Mouse (Mus musculus) left cerebral cortex, postnatal 4 days (tissue): ENCODE measurements around the gene Cd47. TPM values are rescaled to one million over a fixed set of nuclear protein-coding genes. Genes with fewer than 3 reads are reported as not detected.

Experiments
- DNase-seq: peaks from one replicate; pipeline ENCODE4 v3.0.0-alpha.2; 2022
- intact Hi-C: fragments of 180-260 bp; cut with DNase I; formaldehyde crosslinking; loops from one replicate; pipeline ENCODE4 v1.15.1; 2025
- total RNA-seq, 2 experiments: library from RNA; stranded (reverse); gene quantifications; 2 replicates each; pipeline ENCODE4 v1.2.3; 2021

The Cd47 gene
- total RNA-seq, 2 experiments from 2014 or later, result 214 to 231 TPM

DNA sequence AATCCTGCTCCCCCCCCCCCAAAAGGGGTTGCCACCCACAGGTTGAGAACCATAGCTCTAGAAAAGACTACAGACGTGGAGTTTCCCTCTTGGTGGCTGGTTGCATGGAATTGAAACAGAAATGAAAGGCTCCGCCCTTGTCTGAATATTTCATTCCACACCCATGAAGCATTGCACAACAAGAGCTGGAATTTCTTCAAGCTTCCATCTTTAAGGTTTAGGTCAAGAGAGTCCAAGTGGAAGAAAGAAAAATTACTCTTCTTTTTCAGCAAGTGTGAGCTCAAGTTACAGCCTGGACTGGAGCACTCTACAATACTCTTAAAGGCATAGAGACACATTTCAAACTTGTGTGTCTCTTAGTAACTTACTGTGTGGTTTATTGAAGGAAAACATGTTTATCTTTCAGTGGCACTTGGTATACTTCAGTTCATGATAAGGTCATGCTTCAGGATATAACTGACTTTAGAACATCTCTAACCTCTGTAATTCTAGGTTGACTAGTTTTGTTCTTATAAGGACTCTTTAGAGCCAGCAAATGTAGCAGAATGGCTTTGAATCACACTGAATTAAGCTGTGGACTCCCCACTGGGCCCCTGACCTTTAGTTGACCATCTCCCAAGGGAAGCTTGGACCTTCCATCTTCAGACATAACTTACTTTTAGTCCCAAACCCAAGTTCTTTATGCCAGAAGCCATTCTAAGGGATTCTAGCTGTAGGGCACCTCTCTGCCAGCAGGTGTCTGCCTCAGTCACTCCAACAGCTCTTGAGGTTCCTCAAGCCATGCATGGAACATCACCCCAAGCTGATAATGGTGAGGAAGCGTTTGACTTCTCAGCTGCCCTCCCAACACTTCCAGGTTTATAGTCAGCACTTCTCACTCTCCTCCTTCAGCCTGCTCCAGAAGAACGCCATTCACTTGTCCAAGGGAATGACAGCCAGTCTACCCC, 58.8 kb downstream of the Cd47 start:
- no peak for DNase-seq
- intact Hi-C loops, result loop anchor here (5.0 to 10.0 kb wide), 3 partner anchors 183 to 354 kb away; no protein-coding TSS in a partner anchor

- no peak for DNase-seq
- intact Hi-C loops, result no loop called here
Measured at GRCm38 (mm10) chr16:49861986-49862385, 61.7 kb downstream of the Cd47 start.

- intact Hi-C loops, result no loop called here
- DNase-seq, result no peak
Measured at GRCm38 (mm10) chr16:49866617-49867016, 66.3 kb downstream of the Cd47 start.

DNA sequence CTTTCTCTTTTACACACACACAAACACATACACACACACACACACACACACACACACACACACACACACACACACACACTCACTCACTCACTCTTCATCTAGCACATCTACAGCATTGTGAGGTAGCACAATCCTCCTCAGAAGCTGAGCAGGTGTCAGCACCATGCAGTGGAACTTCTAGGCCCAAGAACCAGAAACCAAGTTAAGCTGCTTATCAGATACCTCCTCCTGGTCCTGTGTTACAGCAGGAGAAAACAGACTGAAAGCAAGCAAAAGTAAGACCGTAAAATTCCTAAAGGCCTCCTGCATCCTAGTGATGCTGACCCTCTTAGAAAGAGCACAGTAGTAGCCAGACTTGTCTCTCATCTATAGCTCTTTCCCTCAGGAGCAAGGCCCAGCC, 67.9 kb downstream of the Cd47 start:
- DNase-seq, result no peak
- intact Hi-C loops, result no loop called here

GRCm38 (mm10) chr16:49873918-49874317, 73.6 kb downstream of the Cd47 start:
- intact Hi-C loops, result no loop called here
- no peak for DNase-seq

DNA sequence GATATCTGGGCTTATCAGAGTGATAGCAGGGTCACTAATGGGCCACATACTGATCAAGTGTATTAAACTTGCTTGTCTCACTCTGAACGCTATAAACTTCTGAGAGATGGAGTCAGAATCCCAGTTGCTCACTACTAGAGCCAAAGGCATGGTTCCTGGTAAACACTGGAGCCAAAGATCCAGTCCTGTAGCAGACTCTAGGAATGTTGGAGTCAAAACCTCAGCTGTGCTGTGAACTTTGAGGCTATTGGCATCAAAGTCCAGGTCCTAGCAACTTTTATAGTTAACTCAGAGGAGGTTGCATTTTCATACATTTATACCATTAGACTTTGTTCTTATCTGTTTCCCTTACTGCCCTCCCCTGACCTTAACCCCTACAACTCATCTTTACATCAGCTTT, 74.2 kb downstream of the Cd47 start:
- intact Hi-C loops, result no loop called here
- no peak for DNase-seq

- intact Hi-C loops, result no loop called here
- no peak for DNase-seq
Measured at GRCm38 (mm10) chr16:49876291-49877030, 76.1 kb downstream of the Cd47 start.

- intact Hi-C loops, result no loop called here
- no peak for DNase-seq
Measured at GRCm38 (mm10) chr16:49877243-49877642, 76.9 kb downstream of the Cd47 start.

- DNase-seq, result no peak
- intact Hi-C loops, result no loop called here
Measured at GRCm38 (mm10) chr16:49878051-49878450, 77.7 kb downstream of the Cd47 start.

DNA sequence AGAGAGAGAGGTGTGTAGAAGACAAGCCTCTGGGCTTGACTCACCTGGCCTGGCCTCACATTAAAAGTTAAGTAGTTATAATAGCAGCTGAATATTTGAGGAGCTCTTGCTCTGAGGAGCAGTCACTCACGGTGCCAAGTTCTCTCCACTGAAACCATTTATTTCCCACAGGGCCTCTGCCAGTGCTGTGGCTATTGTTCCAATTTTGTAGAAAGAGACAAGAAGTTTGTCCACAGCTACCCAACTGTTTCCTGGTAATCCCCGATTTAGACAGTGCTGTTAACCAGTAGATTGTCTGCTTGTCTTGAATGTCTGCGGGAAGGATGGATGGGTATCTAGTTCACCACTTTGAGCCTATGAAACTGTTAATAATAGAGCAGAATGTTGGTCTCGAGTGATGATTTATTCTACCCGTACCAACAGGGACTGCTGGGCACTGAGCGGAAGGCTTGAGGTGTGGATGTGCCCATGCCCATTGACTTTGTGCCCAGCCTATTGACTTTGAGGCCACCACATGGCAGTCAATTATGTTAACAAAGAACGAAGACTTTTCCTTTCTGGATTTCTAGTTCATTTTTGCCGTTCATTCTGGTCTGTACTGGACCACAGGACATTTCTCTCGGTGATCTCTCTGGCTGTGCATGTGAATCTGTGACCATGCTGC, 86.2 kb downstream of the Cd47 start:
- intact Hi-C loops, result no loop called here
- DNase-seq, result no peak

DNA sequence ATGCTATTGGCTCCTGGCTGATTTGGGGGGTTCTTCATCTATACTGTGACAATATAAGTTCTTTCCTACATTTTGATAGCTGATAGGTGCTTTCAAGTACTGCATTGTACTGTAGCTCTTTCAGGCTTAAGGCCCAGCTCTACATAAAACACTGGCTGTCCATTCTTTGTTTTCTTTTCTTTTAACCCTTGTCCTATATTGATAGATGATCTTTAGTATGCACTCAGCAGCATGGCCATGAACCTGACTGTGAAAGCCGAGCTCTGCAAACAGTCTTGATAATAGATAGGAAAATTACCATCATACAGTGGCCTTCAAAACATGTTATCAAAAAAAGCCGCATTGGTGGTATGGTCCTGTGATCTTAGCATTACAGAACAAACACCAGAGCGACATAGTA, 87.0 kb downstream of the Cd47 start:
- no peak for DNase-seq
- intact Hi-C loops, result no loop called here

DNA sequence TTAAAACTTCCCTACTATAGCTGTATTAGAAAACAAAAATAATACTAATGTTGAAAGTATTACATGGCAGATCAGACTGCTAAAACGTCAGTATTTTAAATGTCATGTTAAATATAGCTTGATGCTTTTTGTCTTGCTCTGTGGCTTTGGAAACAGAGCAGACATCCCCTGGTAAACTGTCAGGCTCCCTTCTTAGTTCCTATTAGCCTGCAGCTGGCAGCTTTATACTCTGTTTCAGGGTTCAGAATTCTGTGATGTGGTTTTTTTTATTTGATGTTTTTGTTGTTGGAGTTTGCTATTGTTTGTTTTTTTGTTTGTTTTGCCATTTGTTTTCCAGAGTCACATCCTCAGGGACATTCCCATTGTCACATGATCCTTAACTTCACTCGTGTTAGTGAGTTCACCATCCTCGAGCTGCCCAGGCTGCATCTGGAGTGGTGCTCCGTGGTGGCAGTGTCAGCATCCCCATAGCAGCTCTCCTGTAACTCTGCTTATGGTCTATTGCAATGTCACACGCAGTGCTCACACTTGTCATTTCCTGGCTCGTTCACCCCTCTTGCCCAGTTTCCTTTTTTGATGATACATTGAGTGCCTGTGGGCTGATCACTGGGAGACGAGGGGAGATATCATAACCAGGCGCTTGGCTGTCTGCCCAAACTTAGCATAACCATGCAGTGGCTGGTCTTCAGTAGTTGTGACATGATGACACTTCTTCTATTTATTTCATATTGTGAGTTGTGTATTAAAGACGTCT, 87.7 kb downstream of the Cd47 start:
- no peak for DNase-seq
- intact Hi-C loops, result no loop called here

- DNase-seq, result no peak
- intact Hi-C loops, result no loop called here
Measured at GRCm38 (mm10) chr16:49889031-49889655, 88.8 kb downstream of the Cd47 start.

- intact Hi-C loops, result no loop called here
- no peak for DNase-seq
Measured at GRCm38 (mm10) chr16:49892252-49892651, 91.9 kb downstream of the Cd47 start.

- intact Hi-C loops, result no loop called here
- no peak for DNase-seq
Measured at GRCm38 (mm10) chr16:49892945-49893344, 92.6 kb downstream of the Cd47 start.

DNA sequence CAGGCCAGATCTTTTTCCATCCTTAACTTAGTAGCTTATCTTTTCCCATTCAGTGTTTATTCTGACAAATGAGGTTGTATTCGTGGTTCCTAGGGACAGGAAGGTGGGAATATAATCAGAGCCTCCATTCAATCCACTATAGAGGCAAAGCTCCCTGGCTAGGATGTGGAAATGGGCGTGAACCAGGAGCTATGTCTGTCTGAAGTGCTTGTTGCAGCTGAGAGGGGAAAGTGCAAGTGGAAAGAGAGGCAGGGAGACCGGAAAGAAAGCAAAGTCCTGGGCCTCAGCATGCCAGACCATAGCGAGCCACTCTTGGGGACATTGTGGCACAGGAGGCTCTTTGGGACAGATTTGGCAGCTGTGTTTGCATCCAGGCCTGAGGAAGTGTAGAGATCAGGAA, 94.3 kb downstream of the Cd47 start:
- no peak for DNase-seq
- intact Hi-C loops, result no loop called here

GRCm38 (mm10) chr16:49896132-49896531, 95.8 kb downstream of the Cd47 start:
- no peak for DNase-seq
- intact Hi-C loops, result no loop called here

- intact Hi-C loops, result no loop called here
Measured at GRCm38 (mm10) chr16:49901395-49901794, 101.1 kb downstream of the Cd47 start.

GRCm38 (mm10) chr16:49902083-49902482, 101.8 kb downstream of the Cd47 start:
- intact Hi-C loops, result no loop called here
- no peak for DNase-seq

More at GRCm38 (mm10) chr16:49901395-49901794, 101.1 kb downstream of the Cd47 start:
- no peak for DNase-seq
